Mouse (Mus musculus): ENCODE measurements around the gene Cep44. TPM values are rescaled to one million over a fixed set of nuclear protein-coding genes. Genes with fewer than 3 reads are reported as not detected.
A peak's percentile ranks its signal among the peaks of the same experiment; 100 is the strongest.

Gene Cep44
- polyA plus RNA-seq, 1 experiment from 2014 or later, result 29.5 TPM

DNA sequence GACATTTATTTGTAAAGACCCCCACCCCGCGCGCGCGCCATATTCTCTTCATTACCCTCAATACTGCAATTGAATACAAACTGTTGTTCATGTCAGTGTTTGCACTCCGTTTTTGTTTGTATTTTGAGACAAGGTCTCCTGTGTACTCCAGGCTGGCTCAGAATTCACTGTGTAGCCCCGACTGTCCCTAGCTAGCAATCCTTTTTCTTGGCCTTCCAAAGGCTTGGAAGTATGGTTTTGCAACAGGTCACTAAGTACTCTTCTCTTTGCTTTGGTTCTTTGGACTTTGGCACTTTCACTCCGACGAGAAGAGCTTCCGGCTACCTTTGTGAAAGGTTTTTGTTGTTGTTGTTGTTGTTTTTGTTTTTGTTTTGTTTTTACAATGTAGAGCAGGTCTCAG lies 1.2 kb upstream of the Cep44 start:
- no peaks in the 10 kb centered on the region for H3K9me3 ChIP-seq (ENCODE audit: control insufficient read depth, low read length)
- peak overlapping the region; percentile 65; the same call in 1 of the 2 replicates for H3K9ac ChIP-seq (replicated peaks; ENCODE audit: low read depth, low read length)
- WGBS, result 31% methylated on average over 10 of the region's 10 CpGs
- H3K36me3 ChIP-seq (ENCODE audit: control insufficient read depth, insufficient read depth, low read length), result no peaks in the 10 kb centered on the region
- peaks cover 8% of the 10 kb centered on the region; the same call in 1 of the 2 replicates for H3K4me1 ChIP-seq (ENCODE audit: control insufficient read depth, insufficient read depth, low read length)
- H3K27me3 ChIP-seq (ENCODE audit: control insufficient read depth, insufficient read depth, low read length), result no peaks in the 10 kb centered on the region
- peak overlapping the region; percentile 54 for H3K4me3 ChIP-seq (ENCODE audit: low read depth, low read length)
- peak overlapping the region; percentile 74 for H3K4me2 ChIP-seq (ENCODE audit: low read depth, low read length)
- ATAC-seq (ENCODE audit: low read depth), result no peak
- no peak overlapping the region for H3K27ac ChIP-seq (ENCODE audit: low read depth, low read length)

- Histone ChIP-seq H3K4me1 (ENCODE audit: control insufficient read depth, insufficient read depth, low read length) (peaks cover 8% of the 10 kb centered on the region; the same call in 1 of the 2 replicates), H3K27me3 (ENCODE audit: control insufficient read depth, insufficient read depth, low read length) (no peaks in the 10 kb centered on the region), H3K9ac (replicated peaks; ENCODE audit: low read depth, low read length) (peak overlapping the region; percentile 65), H3K4me2 (ENCODE audit: low read depth, low read length) (peak overlapping the region; percentile 74), H3K27ac (ENCODE audit: low read depth, low read length) (peak overlapping the region; percentile 83), H3K36me3 (ENCODE audit: control insufficient read depth, insufficient read depth, low read length) (no peaks in the 10 kb centered on the region), H3K9me3 (ENCODE audit: control insufficient read depth, low read length) (no peaks in the 10 kb centered on the region), H3K4me3 (ENCODE audit: low read depth, low read length) (peak overlapping the region; percentile 54)
- ATAC-seq (ENCODE audit: low read depth), result peak; percentile 97
- under 1% methylated on average over 28 of the region's 28 CpGs for WGBS
Observed at GRCm38 (mm10) chr8:56551361-56551852, 560 bp upstream of the Cep44 start.

DNA sequence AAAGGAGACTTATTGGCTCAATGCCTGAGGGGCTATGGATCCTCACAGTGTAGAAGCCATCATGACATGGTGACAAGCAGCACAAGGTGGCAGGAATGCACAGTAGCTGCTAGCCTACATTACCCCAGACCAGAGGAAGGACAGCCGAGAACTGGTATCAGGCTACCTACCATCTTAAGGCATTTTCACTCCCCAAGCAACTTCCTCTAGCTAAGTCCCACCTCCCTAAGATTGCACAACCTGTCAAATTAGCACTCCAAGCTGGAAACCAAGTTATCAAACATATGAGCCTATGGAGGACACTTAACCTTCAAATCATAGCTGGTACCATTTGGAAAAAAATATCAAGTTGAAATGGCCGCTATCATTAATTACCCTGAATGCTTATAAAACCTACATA lies 3.0 kb downstream of the Cep44 start:
- WGBS, result 98% methylated on average over 2 of the region's 2 CpGs
- Histone ChIP-seq H3K4me1 (ENCODE audit: control insufficient read depth, insufficient read depth, low read length) (peaks cover 8% of the 10 kb centered on the region; the same call in 1 of the 2 replicates), H3K27ac (ENCODE audit: low read depth, low read length) (no peak overlapping the region), H3K36me3 (ENCODE audit: control insufficient read depth, insufficient read depth, low read length) (peaks cover 10% of the 10 kb centered on the region; the same call in 1 of the 2 replicates), H3K4me3 (ENCODE audit: low read depth, low read length) (no peak overlapping the region), H3K9ac (replicated peaks; ENCODE audit: low read depth, low read length) (no peak overlapping the region), H3K9me3 (ENCODE audit: control insufficient read depth, low read length) (no peaks in the 10 kb centered on the region), H3K4me2 (ENCODE audit: low read depth, low read length) (no peak overlapping the region), H3K27me3 (ENCODE audit: control insufficient read depth, insufficient read depth, low read length) (no peaks in the 10 kb centered on the region)
- no peak for ATAC-seq (ENCODE audit: low read depth)

GRCm38 (mm10) chr8:56540706-56541105 lies 10.1 kb downstream of the Cep44 start:
- no peak overlapping the region for H3K9ac ChIP-seq (replicated peaks; ENCODE audit: low read depth, low read length)
- ATAC-seq (ENCODE audit: low read depth), result no peak
- peaks cover 32% of the 10 kb centered on the region for H3K36me3 ChIP-seq (ENCODE audit: control insufficient read depth, insufficient read depth, low read length)
- H3K4me1 ChIP-seq (ENCODE audit: control insufficient read depth, insufficient read depth, low read length), result no peaks in the 10 kb centered on the region
- no peaks in the 10 kb centered on the region for H3K9me3 ChIP-seq (ENCODE audit: control insufficient read depth, low read length)
- H3K27ac ChIP-seq (ENCODE audit: low read depth, low read length), result no peak overlapping the region
- H3K4me3 ChIP-seq (ENCODE audit: low read depth, low read length), result no peak overlapping the region
- H3K4me2 ChIP-seq (ENCODE audit: low read depth, low read length), result no peak overlapping the region
- no peaks in the 10 kb centered on the region for H3K27me3 ChIP-seq (ENCODE audit: control insufficient read depth, insufficient read depth, low read length)
- 95% methylated on average over 7 of the region's 7 CpGs for WGBS

DNA sequence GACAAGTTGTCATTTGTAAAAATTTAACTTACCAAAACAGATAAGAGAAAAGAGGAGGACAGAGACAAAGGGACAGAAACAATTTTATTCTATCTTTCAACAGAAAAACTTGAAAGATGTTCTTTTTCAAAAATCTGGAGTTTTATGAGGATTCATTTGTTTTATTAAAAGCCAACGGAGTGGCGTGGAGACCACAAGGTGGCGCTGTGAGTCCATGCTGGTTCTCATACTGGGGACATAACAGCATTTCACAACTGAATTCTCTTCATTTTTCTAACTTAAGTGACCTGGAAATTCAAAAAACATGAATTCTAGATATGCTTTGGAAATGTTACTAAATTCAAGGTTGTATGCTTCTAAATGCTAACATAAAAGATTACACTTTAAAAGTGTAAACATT lies 20.5 kb downstream of the Cep44 start:
- Histone ChIP-seq H3K27ac (ENCODE audit: low read depth, low read length) (no peak overlapping the region), H3K4me2 (ENCODE audit: low read depth, low read length) (no peak overlapping the region), H3K9me3 (ENCODE audit: control insufficient read depth, low read length) (no peaks in the 10 kb centered on the region), H3K9ac (replicated peaks; ENCODE audit: low read depth, low read length) (no peak overlapping the region), H3K27me3 (ENCODE audit: control insufficient read depth, insufficient read depth, low read length) (no peaks in the 10 kb centered on the region), H3K4me3 (ENCODE audit: low read depth, low read length) (no peak overlapping the region), H3K36me3 (ENCODE audit: control insufficient read depth, insufficient read depth, low read length) (no peaks in the 10 kb centered on the region; the same call in 1 of the 2 replicates), H3K4me1 (ENCODE audit: control insufficient read depth, insufficient read depth, low read length) (no peaks in the 10 kb centered on the region)
- ATAC-seq (ENCODE audit: low read depth), result no peak
- WGBS, result 3% methylated on average over 3 of the region's 3 CpGs

GRCm38 (mm10) chr8:56528869-56529268 lies 22.0 kb downstream of the Cep44 start:
- no peaks in the 10 kb centered on the region for H3K9me3 ChIP-seq (ENCODE audit: control insufficient read depth, low read length)
- WGBS, result 85% methylated on average over 6 of the region's 6 CpGs

DNA sequence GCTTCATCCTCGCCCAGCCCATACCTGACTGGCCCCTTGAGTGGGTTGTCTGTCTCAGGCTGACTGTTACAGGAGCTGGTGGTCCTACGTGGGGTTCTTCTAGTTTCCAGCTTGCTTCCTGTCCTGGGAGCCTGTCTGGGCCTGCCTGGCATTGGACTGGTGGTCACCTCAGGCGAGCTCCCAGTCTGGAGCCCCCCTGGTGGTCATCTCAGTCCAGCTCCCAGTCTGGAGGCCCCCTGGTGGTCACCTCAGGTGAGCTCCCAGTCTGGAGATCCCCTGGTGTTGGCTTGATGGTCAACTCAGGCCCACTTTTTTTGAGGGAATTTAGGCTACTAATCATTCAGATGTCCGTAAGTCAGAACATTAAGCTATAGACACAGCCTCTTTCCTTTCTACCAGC lies 29.8 kb downstream of the Cep44 start:
- H3K4me1 ChIP-seq (ENCODE audit: control insufficient read depth, insufficient read depth, low read length), result no peaks in the 10 kb centered on the region
- H3K27ac ChIP-seq (ENCODE audit: low read depth, low read length), result no peak overlapping the region
- H3K9me3 ChIP-seq (ENCODE audit: control insufficient read depth, low read length), result no peaks in the 10 kb centered on the region
- ATAC-seq (ENCODE audit: low read depth), result no peak
- H3K9ac ChIP-seq (replicated peaks; ENCODE audit: low read depth, low read length), result no peak overlapping the region
- no peaks in the 10 kb centered on the region for H3K36me3 ChIP-seq (ENCODE audit: control insufficient read depth, insufficient read depth, low read length)
- no peaks in the 10 kb centered on the region for H3K27me3 ChIP-seq (ENCODE audit: control insufficient read depth, insufficient read depth, low read length)
- 82% methylated on average over 4 of the region's 4 CpGs for WGBS
- no peak overlapping the region for H3K4me3 ChIP-seq (ENCODE audit: low read depth, low read length)
- H3K4me2 ChIP-seq (ENCODE audit: low read depth, low read length), result no peak overlapping the region

More at GRCm38 (mm10) chr8:56528869-56529268, 22.0 kb downstream of the Cep44 start:
- H3K9ac ChIP-seq (replicated peaks; ENCODE audit: low read depth, low read length), result no peak overlapping the region
- H3K36me3 ChIP-seq (ENCODE audit: control insufficient read depth, insufficient read depth, low read length), result no peaks in the 10 kb centered on the region; the same call in 1 of the 2 replicates
- no peak overlapping the region for H3K4me3 ChIP-seq (ENCODE audit: low read depth, low read length)
- no peaks in the 10 kb centered on the region for H3K4me1 ChIP-seq (ENCODE audit: control insufficient read depth, insufficient read depth, low read length)
- H3K4me2 ChIP-seq (ENCODE audit: low read depth, low read length), result no peak overlapping the region
- ATAC-seq (ENCODE audit: low read depth), result no peak
- H3K27ac ChIP-seq (ENCODE audit: low read depth, low read length), result no peak overlapping the region
- H3K27me3 ChIP-seq (ENCODE audit: control insufficient read depth, insufficient read depth, low read length), result no peaks in the 10 kb centered on the region

- H3K36me3 ChIP-seq (ENCODE audit: control insufficient read depth, insufficient read depth, low read length), result no peaks in the 10 kb centered on the region
- no peak overlapping the region for H3K9ac ChIP-seq (replicated peaks; ENCODE audit: low read depth, low read length)
- no peak for ATAC-seq (ENCODE audit: low read depth)
- no peak overlapping the region for H3K27ac ChIP-seq (ENCODE audit: low read depth, low read length)
- no peaks in the 10 kb centered on the region for H3K4me1 ChIP-seq (ENCODE audit: control insufficient read depth, insufficient read depth, low read length)
- no peaks in the 10 kb centered on the region for H3K27me3 ChIP-seq (ENCODE audit: control insufficient read depth, insufficient read depth, low read length)
- WGBS, result 91% methylated on average over 2 of the region's 2 CpGs
- H3K9me3 ChIP-seq (ENCODE audit: control insufficient read depth, low read length), result no peaks in the 10 kb centered on the region
- no peak overlapping the region for H3K4me2 ChIP-seq (ENCODE audit: low read depth, low read length)
- no peak overlapping the region for H3K4me3 ChIP-seq (ENCODE audit: low read depth, low read length)
Observed at GRCm38 (mm10) chr8:56520249-56520648, 30.6 kb downstream of the Cep44 start.

DNA sequence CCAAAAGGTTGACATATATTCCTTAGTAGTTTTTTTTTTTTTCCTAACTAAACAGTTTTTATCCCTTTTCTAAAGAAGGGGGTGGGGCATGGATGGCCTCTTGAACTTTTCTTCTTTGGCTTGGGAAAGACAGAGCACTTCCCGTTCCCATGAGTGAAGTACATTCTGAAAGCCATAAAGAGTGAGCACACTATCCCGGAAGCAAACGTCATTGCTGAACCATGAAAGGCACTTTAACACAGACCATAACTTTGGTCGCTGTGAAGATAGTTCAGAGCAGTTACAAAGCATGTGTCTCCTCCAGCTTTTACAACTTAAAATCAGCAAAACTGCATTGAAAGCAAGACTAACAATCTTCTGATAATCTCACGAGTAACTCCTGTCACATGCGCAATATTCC lies 32.0 kb downstream of the Cep44 start:
- Histone ChIP-seq H3K27ac (ENCODE audit: low read depth, low read length) (no peak overlapping the region), H3K9me3 (ENCODE audit: control insufficient read depth, low read length) (no peaks in the 10 kb centered on the region), H3K4me2 (ENCODE audit: low read depth, low read length) (no peak overlapping the region), H3K4me1 (ENCODE audit: control insufficient read depth, insufficient read depth, low read length) (no peaks in the 10 kb centered on the region), H3K9ac (replicated peaks; ENCODE audit: low read depth, low read length) (no peak overlapping the region), H3K27me3 (ENCODE audit: control insufficient read depth, insufficient read depth, low read length) (no peaks in the 10 kb centered on the region), H3K36me3 (ENCODE audit: control insufficient read depth, insufficient read depth, low read length) (no peaks in the 10 kb centered on the region), H3K4me3 (ENCODE audit: low read depth, low read length) (no peak overlapping the region)
- ATAC-seq (ENCODE audit: low read depth), result no peak
- WGBS, result 74% methylated on average over 6 of the region's 6 CpGs
